Mouse (Mus musculus): ENCODE results near the gene Msmo1. TPM values are rescaled to one million over a fixed set of nuclear protein-coding genes. Genes with fewer than 3 reads are reported as not detected.

Gene Msmo1
- polyA plus RNA-seq, 1 experiment from 2014 or later, result 142 TPM

GRCm38 (mm10) chr8:64707481-64707880, 26.1 kb downstream of the Msmo1 start:
- Histone ChIP-seq H3K4me2 (replicated peaks) (no peak overlapping the region), H3K36me3 (no peaks in the 10 kb centered on the region), H3K9me3 (no peaks in the 10 kb centered on the region), H3K27ac (replicated peaks) (no peak overlapping the region), H3K4me1 (no peaks in the 10 kb centered on the region), H3K4me3 (no peak overlapping the region), H3K27me3 (no peaks in the 10 kb centered on the region), H3K9ac (replicated peaks) (no peak overlapping the region)
- ATAC-seq (replicated peaks), result no peak

- Histone ChIP-seq H3K9me3 (no peaks in the 10 kb centered on the region), H3K36me3 (no peaks in the 10 kb centered on the region), H3K9ac (replicated peaks) (no peak overlapping the region), H3K27ac (replicated peaks) (no peak overlapping the region), H3K27me3 (no peaks in the 10 kb centered on the region), H3K4me1 (no peaks in the 10 kb centered on the region), H3K4me3 (no peak overlapping the region), H3K4me2 (replicated peaks) (no peak overlapping the region)
- no peak for ATAC-seq (replicated peaks)
- 94% methylated on average over 1 of the region's 1 CpGs for WGBS
Observed at GRCm38 (mm10) chr8:64703191-64703590, 30.4 kb downstream of the Msmo1 start.

GRCm38 (mm10) chr8:64692651-64693201, 40.9 kb downstream of the Msmo1 start, which contains the start of gene Cpe:
Gene Cpe (minus strand): TSS chr8:64693054.
- H3K9me3 ChIP-seq, result no peaks in the 10 kb centered on the region
- peaks cover 38% of the 10 kb centered on the region for H3K4me1 ChIP-seq
- no peaks in the 10 kb centered on the region for H3K36me3 ChIP-seq
- H3K9ac ChIP-seq (replicated peaks), result peak within 1 kb of the TSS; percentile 93
- ATAC-seq (replicated peaks), result peak; percentile 99
- H3K27me3 ChIP-seq, result no peaks in the 10 kb centered on the region
- peak within 1 kb of the TSS; percentile 56 for H3K4me2 ChIP-seq (replicated peaks)
- peak within 1 kb of the TSS; percentile 98 for H3K27ac ChIP-seq (replicated peaks)
- under 1% methylated on average over 53 of the region's 54 CpGs for WGBS
- H3K4me3 ChIP-seq, result peak within 1 kb of the TSS; percentile 70

GRCm38 (mm10) chr8:64691591-64692401, 41.8 kb downstream of the Msmo1 start:
- ATAC-seq (replicated peaks), result peak; percentile 2; the same call in 1 of the 2 replicates
- H3K27ac ChIP-seq (replicated peaks), result peak overlapping the region; percentile 98
- H3K9me3 ChIP-seq, result no peaks in the 10 kb centered on the region
- H3K9ac ChIP-seq (replicated peaks), result peak overlapping the region; percentile 93
- WGBS, result 3% methylated on average over 16 of the region's 16 CpGs
- H3K36me3 ChIP-seq, result no peaks in the 10 kb centered on the region
- peaks cover 41% of the 10 kb centered on the region for H3K4me1 ChIP-seq
- H3K27me3 ChIP-seq, result no peaks in the 10 kb centered on the region
- peak overlapping the region; percentile 70 for H3K4me3 ChIP-seq
- peak overlapping the region; percentile 56 for H3K4me2 ChIP-seq (replicated peaks)

GRCm38 (mm10) chr8:64690845-64691244, 42.7 kb downstream of the Msmo1 start:
- ATAC-seq (replicated peaks), result no peak
- Histone ChIP-seq H3K4me3 (peak overlapping the region; percentile 70), H3K4me2 (replicated peaks) (peak overlapping the region; percentile 56), H3K27ac (replicated peaks) (peak overlapping the region; percentile 12; the same call in 1 of the 2 replicates), H3K9me3 (no peaks in the 10 kb centered on the region), H3K9ac (replicated peaks) (0 out of 2 replicates have a peak overlapping the region, but pooled peaks have one; percentile 93), H3K36me3 (no peaks in the 10 kb centered on the region), H3K4me1 (peaks cover 45% of the 10 kb centered on the region), H3K27me3 (no peaks in the 10 kb centered on the region)
- 52% methylated on average over 6 of the region's 6 CpGs for WGBS

GRCm38 (mm10) chr8:64690306-64690705, 43.3 kb downstream of the Msmo1 start:
- peak overlapping the region; percentile 70 for H3K4me3 ChIP-seq
- peaks cover 45% of the 10 kb centered on the region for H3K4me1 ChIP-seq
- H3K36me3 ChIP-seq, result no peaks in the 10 kb centered on the region
- no peak for ATAC-seq (replicated peaks)
- H3K9me3 ChIP-seq, result no peaks in the 10 kb centered on the region
- WGBS, result 76% methylated on average over 6 of the region's 6 CpGs
- no peaks in the 10 kb centered on the region for H3K27me3 ChIP-seq
- H3K4me2 ChIP-seq (replicated peaks), result peak overlapping the region; percentile 56
- no peak overlapping the region for H3K27ac ChIP-seq (replicated peaks)
- H3K9ac ChIP-seq (replicated peaks), result 0 out of 2 replicates have a peak overlapping the region, but pooled peaks have one; percentile 93

- Histone ChIP-seq H3K27me3 (no peaks in the 10 kb centered on the region), H3K4me1 (peaks cover 45% of the 10 kb centered on the region), H3K4me2 (replicated peaks) (no peak overlapping the region), H3K9me3 (no peaks in the 10 kb centered on the region), H3K4me3 (no peak overlapping the region), H3K27ac (replicated peaks) (no peak overlapping the region), H3K9ac (replicated peaks) (no peak overlapping the region), H3K36me3 (no peaks in the 10 kb centered on the region)
- WGBS, result 45% methylated on average over 4 of the region's 4 CpGs
- no peak for ATAC-seq (replicated peaks)
Observed at GRCm38 (mm10) chr8:64688741-64689140, 44.9 kb downstream of the Msmo1 start.

- no peaks in the 10 kb centered on the region for H3K9me3 ChIP-seq
- H3K36me3 ChIP-seq, result no peaks in the 10 kb centered on the region
- no peak overlapping the region for H3K27ac ChIP-seq (replicated peaks)
- H3K27me3 ChIP-seq, result no peaks in the 10 kb centered on the region
- WGBS, result 67% methylated on average over 3 of the region's 3 CpGs
- no peak overlapping the region for H3K9ac ChIP-seq (replicated peaks)
- no peak overlapping the region for H3K4me3 ChIP-seq
- ATAC-seq (replicated peaks), result no peak
- H3K4me1 ChIP-seq, result peaks cover 39% of the 10 kb centered on the region
- no peak overlapping the region for H3K4me2 ChIP-seq (replicated peaks)
Observed at GRCm38 (mm10) chr8:64688161-64688560, 45.4 kb downstream of the Msmo1 start.

- Histone ChIP-seq H3K9me3 (no peaks in the 10 kb centered on the region), H3K27ac (replicated peaks) (no peak overlapping the region), H3K36me3 (no peaks in the 10 kb centered on the region), H3K4me3 (no peak overlapping the region), H3K4me2 (replicated peaks) (no peak overlapping the region), H3K27me3 (no peaks in the 10 kb centered on the region), H3K4me1 (0 out of 2 replicates have a peak, but pooled peaks cover 4% of the 10 kb centered on the region), H3K9ac (replicated peaks) (no peak overlapping the region)
- 82% methylated on average over 3 of the region's 3 CpGs for WGBS
- ATAC-seq (replicated peaks), result no peak
Observed at GRCm38 (mm10) chr8:64682501-64682900, 51.1 kb downstream of the Msmo1 start.

- Histone ChIP-seq H3K36me3 (no peaks in the 10 kb centered on the region), H3K9ac (replicated peaks) (no peak overlapping the region), H3K27me3 (no peaks in the 10 kb centered on the region), H3K9me3 (no peaks in the 10 kb centered on the region), H3K27ac (replicated peaks) (no peak overlapping the region), H3K4me3 (no peak overlapping the region), H3K4me1 (peaks cover 6% of the 10 kb centered on the region; the same call in 1 of the 2 replicates), H3K4me2 (replicated peaks) (no peak overlapping the region)
- 85% methylated on average over 2 of the region's 2 CpGs for WGBS
- ATAC-seq (replicated peaks), result no peak
Observed at GRCm38 (mm10) chr8:64676381-64676780, 57.2 kb downstream of the Msmo1 start.

GRCm38 (mm10) chr8:64674951-64675585, 58.5 kb downstream of the Msmo1 start:
- Histone ChIP-seq H3K4me3 (no peak overlapping the region), H3K4me1 (peaks cover 6% of the 10 kb centered on the region; the same call in 1 of the 2 replicates), H3K9me3 (no peaks in the 10 kb centered on the region), H3K9ac (replicated peaks) (no peak overlapping the region), H3K36me3 (no peaks in the 10 kb centered on the region), H3K4me2 (replicated peaks) (no peak overlapping the region), H3K27me3 (no peaks in the 10 kb centered on the region), H3K27ac (replicated peaks) (no peak overlapping the region)
- ATAC-seq (replicated peaks), result no peak
- WGBS, result 65% methylated on average over 8 of the region's 8 CpGs

- no peaks in the 10 kb centered on the region for H3K27me3 ChIP-seq
- no peak for ATAC-seq (replicated peaks)
- H3K9me3 ChIP-seq, result no peaks in the 10 kb centered on the region
- 74% methylated on average over 2 of the region's 2 CpGs for WGBS
- no peaks in the 10 kb centered on the region for H3K36me3 ChIP-seq
- H3K4me3 ChIP-seq, result no peak overlapping the region
- H3K4me2 ChIP-seq (replicated peaks), result no peak overlapping the region
- peaks cover 6% of the 10 kb centered on the region; the same call in 1 of the 2 replicates for H3K4me1 ChIP-seq
- no peak overlapping the region for H3K27ac ChIP-seq (replicated peaks)
- no peak overlapping the region for H3K9ac ChIP-seq (replicated peaks)
Observed at GRCm38 (mm10) chr8:64672920-64673319, 60.7 kb downstream of the Msmo1 start.

Data from forebrain, embryonic 15.5 days (tissue).